In the genomic region with DNA sequence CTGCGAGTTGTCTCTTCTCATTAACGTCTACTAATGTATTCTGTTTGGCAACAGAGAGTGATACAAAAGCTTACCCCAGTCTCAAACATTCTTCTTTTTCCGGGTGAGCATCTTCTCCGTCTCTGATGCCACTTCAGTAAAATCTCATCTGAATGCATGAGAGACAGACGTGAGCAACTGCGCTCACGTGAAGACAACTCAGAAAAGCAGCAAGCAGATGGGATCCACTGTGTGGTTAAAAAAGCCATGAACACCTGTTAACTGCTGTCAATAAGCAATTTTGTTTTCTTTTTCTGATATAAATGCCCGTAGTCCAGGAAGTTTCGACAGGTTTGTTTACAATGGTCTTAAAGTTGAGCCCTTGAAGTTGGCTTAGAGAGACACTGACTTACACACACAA, we compare ENCODE assay signal across 37 mouse cellular contexts. TPM values are rescaled to one million over a fixed set of nuclear protein-coding genes. Genes with fewer than 3 reads are reported as not detected.
"Had no signal": no experiment of that assay in that cellular context is flagged by ENCODE, and none has a peak within 500 bp of the region (broad histone marks: within the 10 kb centered on the region; RNA-seq: fewer than 3 reads in every experiment).

No protein-coding gene starts in this region.

- H3K36me3 ChIP-seq: heart, embryonic 12.5 days; hindbrain, embryonic 10.5 days; hindbrain, embryonic 12.5 days; intestine, embryonic 15.5 days; limb, embryonic 10.5 days; limb, embryonic 12.5 days; liver, embryonic 13.5 days had no signal

- DNase-seq: gastrocnemius, postnatal 14 days; gastrocnemius, postnatal 36 days; heart, adult 2 months; heart, postnatal 10 days; heart, postnatal 4 days; kidney, adult 18-20 months; kidney, adult 8-10 months; kidney, postnatal 10 days; kidney, postnatal 25 days; kidney, postnatal 4 days; liver; liver, embryonic 13.5 days had no signal

- H3K27ac ChIP-seq: heart, adult 2 months; hindbrain, embryonic 10.5 days; hindbrain, embryonic 12.5 days; hindbrain, embryonic 14.5 days; intestine, embryonic 15.5 days; limb, embryonic 10.5 days; limb, embryonic 12.5 days; liver, embryonic 13.5 days had no signal

- H3K4me3 ChIP-seq: hindbrain, embryonic 12.5 days; intestine, embryonic 15.5 days had no signal

RNA-seq across cellular contexts. Expression of a gene that starts 5.7 kb away (rescaled TPM):
- total RNA-seq: gastrocnemius, adult 8-10 months; gastrocnemius, postnatal 14 days; gastrocnemius, postnatal 36 days; granulocyte monocyte progenitor cell, adult 5-6 weeks; heart, adult 2 months; heart, postnatal 10 days; heart, postnatal 25 days; heart, postnatal 4 days; layer of hippocampus, adult 2 months; layer of hippocampus, postnatal 10 days; layer of hippocampus, postnatal 25 days; left cerebral cortex, adult 2 months; left cerebral cortex, postnatal 14 days; left cerebral cortex, postnatal 36 days had no signal
- polyA plus RNA-seq: heart, adult 2 months; heart, embryonic 12.5 days; heart, embryonic 14.5 days; heart, embryonic 16.5 days; hindbrain, embryonic 10.5 days; hindbrain, embryonic 12.5 days; hindbrain, embryonic 14.5 days; hindbrain, embryonic 16.5 days; inflammation-experienced regulatory T-cells, adult 6 months; intestine, embryonic 15.5 days; intestine, postnatal 0 days; kidney, embryonic 14.5 days; kidney, embryonic 16.5 days; limb, embryonic 10.5 days; limb, embryonic 12.5 days; limb, embryonic 14.5 days; liver, embryonic 11.5 days; liver, embryonic 13.5 days had no signal
